Mouse (Mus musculus) neural tube, embryonic 14.5 days (tissue): ENCODE data around the gene Gm17428. TPM values are rescaled to one million over a fixed set of nuclear protein-coding genes. Genes with fewer than 3 reads are reported as not detected.
"Not testable (repeated sequence)": the region's sequence is repeated elsewhere in the genome, so short reads cannot be mapped to it uniquely, and the experiment has no call there.

Source experiments
- ATAC-seq: fragments of 200-750 bp; cut with Nextera tagmentation; 2 replicates; pipeline ENCODE4 v1.8.0; 2017; ENCODE audit warnings: low read depth, mild to moderate bottlenecking, moderate TSS enrichment, moderate library complexity
- H3K27ac ChIP-seq: fragments of 300-500 bp; sonication (generic); 2 replicates; pipeline ENCODE4 v1.5.1; 2014; ENCODE audit warnings: low read depth, mild to moderate bottlenecking, control low read depth, low read length, moderate library complexity, mixed read lengths
- H3K27me3 ChIP-seq: fragments of 300-500 bp; sonication (generic); 2 replicates; pipeline ENCODE4 v1.6.1; 2014; ENCODE audit warnings: low read length; ENCODE audit not compliant: control insufficient read depth, insufficient read depth
- H3K36me3 ChIP-seq: fragments of 300-500 bp; sonication (generic); 2 replicates; pipeline ENCODE4 v1.6.1; 2014; ENCODE audit warnings: low read length, mixed read lengths; ENCODE audit not compliant: control insufficient read depth, insufficient read depth
- H3K4me1 ChIP-seq: fragments of 300-500 bp; sonication (generic); 2 replicates; pipeline ENCODE4 v1.6.1; 2014; ENCODE audit warnings: low read length; ENCODE audit not compliant: control insufficient read depth, insufficient read depth
- H3K4me2 ChIP-seq: fragments of 300-500 bp; sonication (generic); 2 replicates; pipeline ENCODE4 v1.6.1; 2014; ENCODE audit warnings: mild to moderate bottlenecking, low read depth, low read length, control low read depth
- H3K4me3 ChIP-seq: fragments of 300-500 bp; sonication (generic); 2 replicates; pipeline ENCODE4 v1.5.1; 2014; ENCODE audit warnings: low read depth, low read length, control low read depth, mixed read lengths
- H3K9ac ChIP-seq: fragments of 300-500 bp; sonication (generic); replicated peaks from 2 replicates; pipeline ENCODE4 v1.6.1; 2014; ENCODE audit warnings: low read depth, mild to moderate bottlenecking, control low read depth, low read length, mixed read lengths
- H3K9me3 ChIP-seq: fragments of 300-500 bp; sonication (generic); 2 replicates; pipeline ENCODE4 v1.6.1; 2016; ENCODE audit warnings: low read length; ENCODE audit not compliant: control insufficient read depth
- WGBS: fragments of 180-500 bp; shearing (Covaris S2); extraction: QIAGEN DNeasy Blood & Tissue Kit; methylation state at CpG from one replicate; pipeline ENCODE4 v1.1.7; 2014; 5-methylcytosine and 5-hydroxymethylcytosine counted together
- polyA plus RNA-seq: library from polyadenylated mRNA; unstranded; fragments of >200 nt; fragmentation: Nextera tagmentation; extraction: Ambion mirVana; gene quantifications from 2 replicates; pipeline ENCODE4 v1.2.1, GENCODE M21; 2014

The Gm17428 gene
- polyA plus RNA-seq, 1 experiment from 2014 or later: not detected

GRCm38 (mm10) chr14:54993636-54994035, 16.9 kb downstream of the Gm17428 start:
- WGBS: 75% methylated on average over 10 of the region's 10 CpGs
- no peaks in the 10 kb centered on the region for H3K4me1 ChIP-seq
- H3K27ac ChIP-seq: no peak overlapping the region
- no peak overlapping the region for H3K4me2 ChIP-seq
- H3K27me3 ChIP-seq: no peaks in the 10 kb centered on the region
- no peaks in the 10 kb centered on the region for H3K9me3 ChIP-seq
- ATAC-seq: no peak
- no peaks in the 10 kb centered on the region for H3K36me3 ChIP-seq
- no peak overlapping the region for H3K4me3 ChIP-seq
- no peak overlapping the region for H3K9ac ChIP-seq

- Histone ChIP-seq H3K4me2 (no peak within 1 kb of the TSS), H3K9ac (no peak within 1 kb of the TSS)
- 62% methylated on average over 11 of the region's 11 CpGs for WGBS
Measured at GRCm38 (mm10) chr14:54994136-54994868, 17.6 kb downstream of the Gm17428 start, which contains the start of gene Myh7. Gene Myh7 (minus strand): TSS chr14:54994626.

GRCm38 (mm10) chr14:54994869-54995186, 18.1 kb downstream of the Gm17428 start:
- no peak overlapping the region for H3K4me3 ChIP-seq
- no peaks in the 10 kb centered on the region for H3K27me3 ChIP-seq
- no peak overlapping the region for H3K9ac ChIP-seq
- no peak; the same call in 1 of the 2 replicates for ATAC-seq
- H3K9me3 ChIP-seq: no peaks in the 10 kb centered on the region
- H3K4me1 ChIP-seq: no peaks in the 10 kb centered on the region
- H3K4me2 ChIP-seq: no peak overlapping the region
- H3K36me3 ChIP-seq: no peaks in the 10 kb centered on the region
- H3K27ac ChIP-seq: peak overlapping the region; percentile 62; the same call in 1 of the 2 replicates

More at GRCm38 (mm10) chr14:54994136-54994868, 17.6 kb downstream of the Gm17428 start, which contains the start of gene Myh7:
- Histone ChIP-seq H3K36me3 (no peaks in the 10 kb centered on the region), H3K4me1 (no peaks in the 10 kb centered on the region), H3K27ac (peak within 1 kb of the TSS; percentile 62; the same call in 1 of the 2 replicates), H3K27me3 (no peaks in the 10 kb centered on the region), H3K4me3 (no peak within 1 kb of the TSS), H3K9me3 (no peaks in the 10 kb centered on the region)
- ATAC-seq: no peak

GRCm38 (mm10) chr14:54995457-54996138, 18.9 kb downstream of the Gm17428 start:
- Histone ChIP-seq H3K36me3 (no peaks in the 10 kb centered on the region), H3K4me3 (no peak overlapping the region), H3K9ac (no peak overlapping the region), H3K4me1 (no peaks in the 10 kb centered on the region), H3K4me2 (no peak overlapping the region), H3K9me3 (no peaks in the 10 kb centered on the region), H3K27ac (peak overlapping the region; percentile 62; the same call in 1 of the 2 replicates), H3K27me3 (no peaks in the 10 kb centered on the region)
- ATAC-seq: peak; percentile 60
- 53% methylated on average over 14 of the region's 14 CpGs for WGBS

GRCm38 (mm10) chr14:54996793-54997192, 20.1 kb downstream of the Gm17428 start:
- H3K27me3 ChIP-seq: no peaks in the 10 kb centered on the region
- ATAC-seq: no peak
- H3K9ac ChIP-seq: no peak overlapping the region
- H3K4me3 ChIP-seq: no peak overlapping the region
- no peak overlapping the region for H3K4me2 ChIP-seq
- no peaks in the 10 kb centered on the region for H3K9me3 ChIP-seq
- WGBS: 42% methylated on average over 9 of the region's 9 CpGs
- H3K27ac ChIP-seq: no peak overlapping the region
- H3K36me3 ChIP-seq: no peaks in the 10 kb centered on the region
- H3K4me1 ChIP-seq: no peaks in the 10 kb centered on the region

- Histone ChIP-seq H3K9ac (no peak overlapping the region), H3K36me3 (no peaks in the 10 kb centered on the region), H3K27me3 (no peaks in the 10 kb centered on the region), H3K4me1 (no peaks in the 10 kb centered on the region), H3K4me2 (no peak overlapping the region), H3K27ac (no peak overlapping the region), H3K4me3 (no peak overlapping the region), H3K9me3 (no peaks in the 10 kb centered on the region)
- 47% methylated on average over 4 of the region's 4 CpGs for whole genome bisulfite sequencing
- ATAC-seq: no peak
Measured at GRCm38 (mm10) chr14:54997297-54997696, 20.6 kb downstream of the Gm17428 start.

GRCm38 (mm10) chr14:54998680-54999079, 21.9 kb downstream of the Gm17428 start:
- H3K4me1 ChIP-seq: no peaks in the 10 kb centered on the region
- no peaks in the 10 kb centered on the region for H3K27me3 ChIP-seq
- no peaks in the 10 kb centered on the region for H3K36me3 ChIP-seq
- no peak overlapping the region for H3K27ac ChIP-seq
- H3K4me2 ChIP-seq: no peak overlapping the region
- no peak overlapping the region for H3K9ac ChIP-seq
- no peaks in the 10 kb centered on the region for H3K9me3 ChIP-seq
- ATAC-seq: no peak
- no peak overlapping the region for H3K4me3 ChIP-seq

GRCm38 (mm10) chr14:54999868-55000267, 23.1 kb downstream of the Gm17428 start:
- not testable (repeated sequence) for H3K36me3 ChIP-seq, H3K4me2 ChIP-seq, H3K4me1 ChIP-seq, H3K4me3 ChIP-seq, H3K9ac ChIP-seq, H3K9me3 ChIP-seq, ATAC-seq, H3K27me3 ChIP-seq, H3K27ac ChIP-seq
- 89% methylated on average over 5 of the region's 5 CpGs for WGBS

- Histone ChIP-seq H3K4me1 (no peaks in the 10 kb centered on the region), H3K9ac (no peak overlapping the region), H3K4me3 (no peak overlapping the region), H3K36me3 (no peaks in the 10 kb centered on the region), H3K9me3 (no peaks in the 10 kb centered on the region), H3K4me2 (no peak overlapping the region), H3K27ac (no peak overlapping the region), H3K27me3 (no peaks in the 10 kb centered on the region)
- ATAC-seq: no peak
- WGBS: 82% methylated on average over 6 of the region's 6 CpGs
Measured at GRCm38 (mm10) chr14:55000814-55001213, 24.1 kb downstream of the Gm17428 start.
